Mouse (Mus musculus): ENCODE results near the gene Tnfsf9.

Tnfsf9 gene

GRCm38 (mm10) chr17:57094222-57094621, 10.9 kb upstream of the Tnfsf9 start:
- in situ Hi-C loops (cut with MboI; ENCODE audit: low sequenced_read_pairs): loop anchor here (10.0 kb wide), 1 partner anchor 241 kb away; no protein-coding TSS in a partner anchor

- in situ Hi-C loops (cut with MboI; ENCODE audit: low sequenced_read_pairs): loop anchor here (5.0 to 10.0 kb wide), 2 partner anchors 71 to 239 kb away; no protein-coding TSS in a partner anchor
These were observed 9.1 kb upstream of the Tnfsf9 start for GRCm38 (mm10) chr17:57095855-57096622.

DNA sequence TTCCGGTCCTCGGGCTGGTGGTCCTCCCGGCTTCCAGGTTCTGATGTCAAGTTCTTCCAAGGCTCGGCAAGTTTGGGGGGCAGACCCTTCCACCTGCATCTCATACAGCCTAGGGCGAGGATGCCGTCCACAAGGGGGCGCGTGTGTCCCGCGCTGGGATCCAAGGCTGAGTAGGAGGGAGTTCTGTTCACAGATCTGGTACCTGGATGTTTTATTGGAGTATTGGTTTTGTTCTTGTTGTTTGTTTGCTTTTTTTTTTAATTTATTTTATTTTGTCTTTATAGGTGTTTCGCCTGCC, 8.6 kb upstream of the Tnfsf9 start:
- in situ Hi-C loops (cut with MboI; ENCODE audit: low sequenced_read_pairs): loop anchor here (5.0 to 10.0 kb wide), 2 partner anchors 71 to 238 kb away; no protein-coding TSS in a partner anchor

- in situ Hi-C loops (cut with MboI; ENCODE audit: low sequenced_read_pairs): loop anchor here (5.0 to 10.0 kb wide), 2 partner anchors 69 to 236 kb away; no protein-coding TSS in a partner anchor
These were observed 6.8 kb upstream of the Tnfsf9 start for GRCm38 (mm10) chr17:57098321-57098720.

DNA sequence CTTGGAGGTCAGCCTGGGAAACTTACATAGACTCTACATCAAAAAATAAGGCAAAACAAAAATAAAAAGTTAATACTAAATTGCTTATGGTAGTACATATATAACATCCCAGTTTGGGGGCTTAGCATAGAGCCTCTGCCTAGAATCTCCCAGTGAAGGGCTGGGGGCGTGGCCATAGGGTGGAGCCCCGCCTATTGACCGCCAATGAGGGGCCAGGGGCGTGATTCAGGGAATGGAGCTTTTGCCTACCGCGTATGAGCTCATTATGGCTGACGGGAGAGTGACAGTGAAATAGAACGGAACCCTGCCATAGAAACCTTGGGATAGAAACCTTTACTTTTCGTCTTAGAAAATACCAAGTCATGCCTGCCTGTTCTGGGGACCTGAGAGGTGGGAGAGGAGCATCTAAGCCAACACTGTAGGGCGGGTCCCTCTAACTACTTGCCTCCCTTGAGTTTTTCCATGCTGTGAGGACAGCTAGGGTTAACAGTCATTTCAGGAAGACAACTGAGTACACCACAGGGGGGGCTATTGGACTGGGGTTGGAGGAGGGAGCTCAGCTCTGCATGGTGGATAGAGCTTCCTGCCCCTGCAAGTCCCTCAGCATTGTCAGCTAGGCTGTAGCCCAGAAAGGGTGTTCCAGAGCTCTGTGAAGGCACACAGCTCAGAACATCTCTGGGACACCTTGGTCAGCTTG, 5.3 kb upstream of the Tnfsf9 start:
- in situ Hi-C loops (cut with MboI; ENCODE audit: low sequenced_read_pairs): loop anchor here (5.0 to 10.0 kb wide), 2 partner anchors 68 to 235 kb away; no protein-coding TSS in a partner anchor

GRCm38 (mm10) chr17:57102276-57102675, 2.8 kb upstream of the Tnfsf9 start:
- in situ Hi-C loops (cut with MboI; ENCODE audit: low sequenced_read_pairs): no loop called here

DNA sequence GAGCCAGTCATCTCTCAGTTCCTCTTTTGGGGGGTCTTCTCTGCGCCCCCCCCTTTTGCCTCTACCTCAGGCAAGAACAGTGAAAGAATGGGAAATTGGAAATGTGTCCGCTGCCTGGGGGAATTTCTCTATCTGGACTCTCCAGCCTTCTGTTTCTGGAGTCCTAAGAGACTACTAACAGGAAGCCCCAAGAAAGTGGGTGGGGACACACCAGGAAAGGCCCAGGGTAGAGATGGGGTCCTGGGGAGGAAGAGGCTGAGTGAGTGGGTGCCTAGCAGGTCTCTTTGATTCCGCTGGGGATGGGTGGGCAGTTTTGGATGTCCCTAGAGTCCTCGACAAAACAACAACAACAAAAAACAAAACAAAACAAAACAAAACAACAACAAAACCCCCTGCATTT, 629 bp upstream of the Tnfsf9 start:
- in situ Hi-C loops (cut with MboI; ENCODE audit: low sequenced_read_pairs): no loop called here

DNA sequence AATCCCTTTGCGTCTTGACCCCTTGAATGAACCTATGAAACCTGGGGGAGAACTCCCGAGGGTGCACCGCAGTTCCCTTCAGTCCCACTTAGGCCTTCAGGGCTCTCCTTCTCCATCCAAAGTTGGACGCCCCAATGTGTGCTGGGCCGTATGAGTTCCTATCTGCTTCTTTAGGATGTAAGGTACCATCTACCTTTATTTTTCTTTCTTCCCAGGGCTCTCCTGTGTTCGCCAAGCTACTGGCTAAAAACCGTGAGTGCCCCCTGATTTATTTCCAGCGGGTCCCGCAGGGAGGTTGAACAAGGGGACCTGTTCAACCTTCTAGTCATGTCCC, 877 bp downstream of the Tnfsf9 start:
- in situ Hi-C loops (cut with MboI; ENCODE audit: low sequenced_read_pairs): no loop called here

DNA sequence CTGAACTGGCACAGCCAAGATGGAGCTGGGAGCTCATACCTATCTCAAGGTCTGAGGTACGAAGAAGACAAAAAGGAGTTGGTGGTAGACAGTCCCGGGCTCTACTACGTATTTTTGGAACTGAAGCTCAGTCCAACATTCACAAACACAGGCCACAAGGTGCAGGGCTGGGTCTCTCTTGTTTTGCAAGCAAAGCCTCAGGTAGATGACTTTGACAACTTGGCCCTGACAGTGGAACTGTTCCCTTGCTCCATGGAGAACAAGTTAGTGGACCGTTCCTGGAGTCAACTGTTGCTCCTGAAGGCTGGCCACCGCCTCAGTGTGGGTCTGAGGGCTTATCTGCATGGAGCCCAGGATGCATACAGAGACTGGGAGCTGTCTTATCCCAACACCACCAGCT, 1.9 kb downstream of the Tnfsf9 start:
- in situ Hi-C loops (cut with MboI; ENCODE audit: low sequenced_read_pairs): no loop called here

DNA sequence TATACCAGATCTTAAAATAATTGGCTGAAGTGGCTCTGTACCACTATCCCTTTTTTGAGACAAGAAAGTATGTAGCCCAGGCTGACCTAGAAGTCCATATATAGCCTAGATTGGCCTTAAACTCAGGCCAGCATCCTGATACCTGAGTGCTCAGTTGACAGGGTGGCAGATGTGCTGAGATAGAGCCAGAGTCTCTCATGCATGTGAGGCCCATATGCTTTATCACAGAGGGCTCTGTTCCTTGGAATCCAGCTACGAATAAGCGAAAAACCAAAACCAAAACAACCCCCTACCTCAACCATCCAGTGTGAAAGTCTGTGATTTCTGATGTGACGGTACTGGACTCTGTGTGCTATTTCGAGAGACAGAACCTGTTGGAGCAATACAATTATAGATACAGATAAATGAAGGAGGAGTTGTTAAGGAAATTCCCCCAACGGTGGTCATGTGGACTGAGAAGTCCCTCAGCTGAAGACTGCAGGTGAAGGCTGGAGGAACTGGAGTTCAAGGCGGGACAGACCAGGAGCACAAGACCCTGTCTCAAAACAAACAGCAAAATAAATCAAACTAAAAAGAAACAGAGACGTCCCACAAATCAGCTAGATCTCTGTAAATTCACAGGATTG, 3.0 kb downstream of the Tnfsf9 start:
- in situ Hi-C loops (cut with MboI; ENCODE audit: low sequenced_read_pairs): no loop called here

DNA sequence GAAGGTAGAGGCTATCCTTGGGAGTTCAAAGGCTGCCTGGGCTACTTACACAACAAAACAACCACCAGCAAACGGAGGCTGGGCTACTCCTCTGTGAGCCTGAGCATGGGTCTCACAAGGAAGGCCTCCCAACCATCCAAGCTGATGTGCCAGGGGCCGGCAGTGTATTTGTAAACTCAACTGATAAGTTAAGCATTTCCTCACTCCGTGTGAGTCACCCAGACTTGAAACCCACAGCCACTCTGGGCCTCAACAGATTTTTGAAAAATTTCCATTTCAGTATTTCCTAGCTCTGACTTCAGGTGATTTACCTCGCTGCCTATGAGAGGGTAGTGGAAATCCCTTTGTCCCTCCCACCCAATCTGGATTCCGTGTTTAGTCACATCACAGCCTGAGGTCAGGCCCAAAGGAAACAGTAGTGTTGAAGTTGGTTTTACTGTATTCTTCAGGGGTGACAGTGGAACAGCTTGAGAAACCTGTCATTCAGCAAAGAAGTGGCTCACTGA, 3.6 kb downstream of the Tnfsf9 start:
- in situ Hi-C loops (cut with MboI; ENCODE audit: low sequenced_read_pairs): no loop called here

DNA sequence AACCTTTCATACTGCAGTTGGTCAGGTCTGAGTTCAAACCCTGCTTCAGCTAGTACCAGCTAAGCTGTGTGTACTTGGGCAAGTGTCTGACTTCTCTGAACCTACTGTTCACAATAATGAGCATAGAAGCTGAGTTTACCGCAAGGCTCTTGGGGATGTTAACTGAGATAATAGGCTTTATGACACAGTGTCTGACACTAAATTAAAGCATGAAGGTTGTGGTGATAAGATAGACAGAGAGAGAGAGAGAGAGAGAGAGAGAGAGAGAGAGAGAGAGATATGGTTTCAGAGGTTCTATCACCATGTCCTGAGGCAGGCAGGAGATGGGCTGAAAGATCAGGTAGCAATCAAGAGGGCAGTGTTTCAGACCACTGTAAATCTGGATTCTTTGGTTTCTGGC, 4.9 kb downstream of the Tnfsf9 start:
- in situ Hi-C loops (cut with MboI; ENCODE audit: low sequenced_read_pairs): no loop called here

DNA sequence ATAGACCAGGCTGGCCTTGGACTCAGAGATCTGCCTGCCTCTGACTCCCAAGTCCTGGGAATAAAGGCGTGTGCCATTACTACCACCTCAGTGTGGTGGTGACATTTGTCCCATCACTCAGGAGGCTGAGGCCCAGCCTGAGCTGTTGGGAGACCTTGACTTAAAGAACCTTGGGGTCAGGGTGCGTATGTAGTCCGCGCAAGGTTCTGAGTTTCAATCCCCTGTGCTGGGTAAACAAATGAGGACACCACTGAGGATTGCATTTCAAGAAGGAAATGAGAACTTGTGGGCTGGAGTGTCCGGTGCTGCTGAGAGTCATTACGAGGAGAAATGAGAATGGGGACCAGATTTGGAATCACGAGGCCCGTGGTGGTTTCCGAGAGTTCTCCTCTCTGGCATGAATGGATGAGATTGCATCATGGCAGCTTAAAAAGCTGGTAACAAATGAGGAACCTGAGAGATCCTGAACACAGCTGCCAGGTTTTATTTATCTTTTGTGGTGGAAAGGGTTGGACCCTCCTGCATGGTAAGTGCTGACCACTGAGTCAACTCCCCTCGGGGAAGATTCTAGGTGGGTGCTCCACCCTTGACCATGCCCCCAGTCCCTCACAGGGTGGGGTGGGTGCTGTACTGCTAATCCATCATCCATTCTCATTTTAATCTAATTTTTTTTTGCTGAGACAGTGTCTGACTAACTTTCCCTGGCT, 7.8 kb downstream of the Tnfsf9 start:
- in situ Hi-C loops (cut with MboI; ENCODE audit: low sequenced_read_pairs): no loop called here

GRCm38 (mm10) chr17:57116801-57117200, 11.7 kb downstream of the Tnfsf9 start:
- in situ Hi-C loops (cut with MboI; ENCODE audit: low sequenced_read_pairs): no loop called here

DNA sequence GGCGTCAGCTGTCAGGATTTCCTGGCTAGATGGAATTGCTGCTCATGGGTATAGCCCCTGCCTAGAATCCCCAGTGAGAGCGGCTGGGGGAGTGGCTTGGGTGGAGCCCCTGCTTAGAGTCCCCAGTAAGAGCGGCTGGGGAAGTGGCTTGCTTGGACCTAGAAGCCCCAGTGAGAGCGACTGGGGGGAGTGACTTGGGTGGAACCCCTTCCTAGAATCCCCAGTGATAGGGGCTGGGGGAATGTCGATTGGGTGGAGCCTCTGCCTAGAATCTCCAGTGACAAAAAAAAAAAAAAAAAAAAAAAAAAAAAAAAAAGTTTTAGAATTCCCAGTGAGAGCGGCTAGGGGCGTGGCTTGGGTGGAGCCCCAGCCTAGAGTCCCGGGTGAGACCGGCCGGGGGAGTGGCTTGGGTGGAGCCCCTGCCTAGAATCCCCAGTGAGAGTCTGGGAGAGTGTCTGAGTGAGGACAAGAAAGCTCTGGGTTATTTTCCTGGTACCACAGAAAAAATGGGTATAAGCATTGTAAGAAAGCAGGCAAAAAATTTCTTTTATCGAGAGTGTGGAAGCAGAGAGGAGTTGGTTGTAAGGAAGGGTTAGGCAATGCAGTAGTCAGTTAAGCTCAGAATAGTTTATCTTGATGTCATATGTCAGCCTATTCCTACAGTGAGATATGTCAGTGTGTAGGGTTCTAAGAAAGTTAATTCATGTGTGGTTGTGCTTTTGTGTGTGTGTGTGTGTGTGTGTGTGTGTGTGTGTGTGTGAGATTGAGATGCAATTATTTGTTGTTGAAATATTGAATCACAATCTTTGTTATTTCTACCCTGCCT, 13.6 kb downstream of the Tnfsf9 start:
- in situ Hi-C loops (cut with MboI; ENCODE audit: low sequenced_read_pairs): no loop called here

DNA sequence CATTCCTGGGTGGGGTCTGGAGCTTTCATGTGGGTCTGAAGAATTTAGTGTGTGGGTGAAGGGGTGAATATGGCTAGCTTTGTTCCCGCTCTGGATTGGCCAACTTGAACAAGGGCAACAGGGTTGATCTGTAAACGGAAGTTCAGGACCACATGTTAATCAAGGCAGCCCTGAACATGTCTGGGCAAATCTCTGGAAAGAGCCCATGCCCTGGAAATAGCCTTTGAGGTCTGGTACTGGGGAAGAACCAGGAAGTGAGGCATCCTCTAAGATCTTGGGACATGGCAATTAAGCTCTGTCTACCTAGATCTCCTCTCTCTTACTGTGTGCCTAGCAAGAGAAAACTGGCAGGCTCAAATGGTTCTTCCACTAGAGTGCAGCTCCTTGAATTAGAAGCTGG, 16.7 kb downstream of the Tnfsf9 start:
- in situ Hi-C loops (cut with MboI; ENCODE audit: low sequenced_read_pairs): no loop called here

- in situ Hi-C loops (cut with MboI; ENCODE audit: low sequenced_read_pairs): no loop called here
These were observed 18.3 kb downstream of the Tnfsf9 start for GRCm38 (mm10) chr17:57123192-57124118.

- in situ Hi-C loops (cut with MboI; ENCODE audit: low sequenced_read_pairs): no loop called here
These were observed 19.7 kb downstream of the Tnfsf9 start for GRCm38 (mm10) chr17:57124792-57125191.
